8 mouse cellular contexts compared by ENCODE assay signal in genomic region chr8:84976763-84977434, GRCm38 (mm10). TPM values are rescaled to one million over a fixed set of nuclear protein-coding genes. Genes with fewer than 3 reads are reported as not detected.
DNase-seq lines count a peak whose midpoint lies in the region; ATAC-seq and TF ChIP-seq lines count a peak whose summit lies in the region.

No protein-coding gene starts in this region.

- no peaks in the 10 kb centered on the region for H3K27me3 ChIP-seq in heart, adult 2 months (ENCODE audit: control insufficient read depth, insufficient read depth, low read length)
- H3K27me3 ChIP-seq in embryonic facial prominence, embryonic 13.5 days, result peaks cover 32% of the 10 kb centered on the region
- peaks cover 15% of the 10 kb centered on the region for H3K27me3 ChIP-seq in limb, embryonic 14.5 days (ENCODE audit: control insufficient read depth, insufficient read depth, low read length)

- H3K79me2 ChIP-seq in heart, adult 2 months (replicated peaks; ENCODE audit: control insufficient read depth, insufficient read depth, low read length), result no peaks in the 10 kb centered on the region

- peak overlapping the region; percentile 100 for H3K4me2 ChIP-seq in embryonic facial prominence, embryonic 13.5 days
- H3K4me2 ChIP-seq in limb, embryonic 14.5 days (replicated peaks; ENCODE audit: low read depth, low read length, severe bottlenecking), result peak overlapping the region; percentile 99

- peak overlapping the region; percentile 99 for H3K27ac ChIP-seq in heart, adult 2 months
- H3K27ac ChIP-seq in embryonic facial prominence, embryonic 13.5 days, result peak overlapping the region; percentile 51; the same call in 1 of the 2 replicates
- no peak overlapping the region for H3K27ac ChIP-seq in limb, embryonic 14.5 days (replicated peaks; ENCODE audit: low read depth, low read length)

- H3K4me3 ChIP-seq in heart, adult 2 months, result peak overlapping the region; percentile 56
- peak overlapping the region; percentile 60 for H3K4me3 ChIP-seq in embryonic facial prominence, embryonic 13.5 days
- H3K4me3 ChIP-seq in limb, embryonic 14.5 days (replicated peaks; ENCODE audit: low read length), result peak overlapping the region; percentile 64

- no peak for ATAC-seq in embryonic facial prominence, embryonic 13.5 days (ENCODE audit: insufficient number of reproducible peaks, insufficient read depth, low FRiP score, low TSS enrichment, low read depth)
- ATAC-seq in limb, embryonic 14.5 days (ENCODE audit: low FRiP score, low read depth), result no peak

- H3K9ac ChIP-seq in heart, adult 2 months (ENCODE audit: low read depth, low read length), result peak overlapping the region; percentile 91
- peak overlapping the region; percentile 77 for H3K9ac ChIP-seq in embryonic facial prominence, embryonic 13.5 days
- H3K9ac ChIP-seq in limb, embryonic 14.5 days (ENCODE audit: low read depth, low read length, severe bottlenecking), result peak overlapping the region; percentile 66; the same call in 1 of the 2 replicates

- WGBS in heart, adult 2 months, result 1% methylated on average over 25 of the region's 25 CpGs
- 3% methylated on average over 25 of the region's 25 CpGs for WGBS in embryonic facial prominence, embryonic 13.5 days
- WGBS in limb, embryonic 14.5 days, result 2% methylated on average over 24 of the region's 25 CpGs

- intact Hi-C loops in heart, adult 2 months (cut with DNase I), result loop anchor here (10.0 kb wide), 1 partner anchor 48 kb away; the partner anchor contains the start of genes Asna1 and Trir

- peak in 1 of 2 experiments; percentile 53 for DNase-seq in heart, adult 2 months
- DNase-seq in heart, adult 8-10 months (ENCODE audit: low spot score), result no peak
- peak; percentile 56 for DNase-seq in 3T3-L1 (ENCODE audit: low read depth, low spot score)
- no peak for DNase-seq in limb, embryonic 14.5 days (ENCODE audit: low spot score)
- DNase-seq in T-cell, adult 2 months (ENCODE audit: low spot score), result no peak
- DNase-seq in left cerebral cortex, adult 18-20 months (ENCODE audit: low spot score in 2 of 2), result no peak
- DNase-seq in urinary bladder, postnatal 36 days (ENCODE audit: low spot score in 2 of 2), result no peak

- no peaks in the 10 kb centered on the region; the same call in 1 of the 2 replicates for H3K36me3 ChIP-seq in heart, adult 2 months (ENCODE audit: control insufficient read depth, insufficient read depth, low read length)
- H3K36me3 ChIP-seq in embryonic facial prominence, embryonic 13.5 days, result peaks cover 25% of the 10 kb centered on the region
- H3K36me3 ChIP-seq in limb, embryonic 14.5 days (ENCODE audit: control insufficient read depth, insufficient read depth, low read length), result peaks cover 25% of the 10 kb centered on the region

- peak; percentile 93; the same call in 1 of the 2 replicates for TF ChIP-seq POLR2A in heart, adult 2 months (IDR thresholded peaks at IDR 0.05; ENCODE audit: insufficient read depth, low read depth, low read length)
- TF ChIP-seq POLR2A in limb, embryonic 14.5 days (IDR thresholded peaks at IDR 0.05; ENCODE audit: borderline replicate concordance, extremely low read depth, insufficient read depth, insufficient read length), result no peak

- peaks cover 17% of the 10 kb centered on the region for H3K4me1 ChIP-seq in heart, adult 2 months (ENCODE audit: control insufficient read depth, insufficient read depth, low read length)
- H3K4me1 ChIP-seq in embryonic facial prominence, embryonic 13.5 days, result peaks cover 74% of the 10 kb centered on the region
- peaks cover 40% of the 10 kb centered on the region for H3K4me1 ChIP-seq in limb, embryonic 14.5 days (ENCODE audit: control insufficient read depth, insufficient read depth, low read length)

- TF ChIP-seq EP300 in heart, adult 2 months (IDR thresholded peaks at IDR 0.05; ENCODE audit: insufficient read depth, low read depth, low read length), result no peak

- no peaks in the 10 kb centered on the region for H3K9me3 ChIP-seq in embryonic facial prominence, embryonic 13.5 days
- no peaks in the 10 kb centered on the region for H3K9me3 ChIP-seq in limb, embryonic 14.5 days (ENCODE audit: control insufficient read depth, low read length)

- TF ChIP-seq CTCF in heart, adult 2 months (IDR thresholded peaks at IDR 0.05), result no peak

RNA-seq across cellular contexts. Expression of gene Junb, which starts 1.6 kb away (rescaled TPM):
- total RNA-seq in heart, adult 2 months (2021), result 10 to 100 TPM; 10.4 to 19.0 TPM
- 13.1 and 17.3 TPM in 2 replicates for polyA plus RNA-seq in heart, adult 2 months (2012; rRNA removed)
- 10 to 100 TPM; 17.8 to 32.3 (median 23.9) TPM for total RNA-seq in heart, adult 8-10 months (2022)
- 10.4 and 11.2 TPM in 2 replicates for polyA plus RNA-seq in embryonic facial prominence, embryonic 13.5 days (2015; fragmentation: Nextera tagmentation; extraction: Ambion mirVana)
- polyA plus RNA-seq in limb, embryonic 14.5 days (2012; rRNA removed), result 11.3 and 16.4 TPM in 2 replicates
- polyA plus RNA-seq in limb, embryonic 14.5 days (2014; fragmentation: Nextera tagmentation; extraction: Ambion mirVana), result 16.9 and 18.0 TPM in 2 replicates
- 100 to 1,000 TPM; 119 to 130 TPM for total RNA-seq in left cerebral cortex, adult 18-20 months (2021)

RNA-seq across cellular contexts. Expression of gene Rnaseh2a, which starts 7.3 kb away (rescaled TPM):
- total RNA-seq in heart, adult 2 months (2021), result 10 to 100 TPM; 38.1 to 50.5 TPM
- polyA plus RNA-seq in heart, adult 2 months (2012; rRNA removed), result 33.7 and 46.3 TPM in 2 replicates
- 10 to 100 TPM; 41.9 to 61.3 (median 55.0) TPM for total RNA-seq in heart, adult 8-10 months (2022)
- polyA plus RNA-seq in embryonic facial prominence, embryonic 13.5 days (2015; fragmentation: Nextera tagmentation; extraction: Ambion mirVana), result 93.2 and 94.5 TPM in 2 replicates
- polyA plus RNA-seq in limb, embryonic 14.5 days (2012; rRNA removed), result 58.6 and 60.8 TPM in 2 replicates
- polyA plus RNA-seq in limb, embryonic 14.5 days (2014; fragmentation: Nextera tagmentation; extraction: Ambion mirVana), result 87.6 and 90.8 TPM in 2 replicates
- 10 to 100 TPM; 45.8 to 59.8 TPM for total RNA-seq in left cerebral cortex, adult 18-20 months (2021)

RNA-seq across cellular contexts. Expression of gene Prdx2, which starts 7.5 kb away (rescaled TPM):
- total RNA-seq in heart, adult 2 months (2021), result 100 to 1,000 TPM; 591 to 662 TPM
- 464 and 584 TPM in 2 replicates for polyA plus RNA-seq in heart, adult 2 months (2012; rRNA removed)
- total RNA-seq in heart, adult 8-10 months (2022), result 100 to 1,000 TPM; 644 to 711 (median 676) TPM
- 888 and 1,010 TPM in 2 replicates for polyA plus RNA-seq in embryonic facial prominence, embryonic 13.5 days (2015; fragmentation: Nextera tagmentation; extraction: Ambion mirVana)
- 387 and 405 TPM in 2 replicates for polyA plus RNA-seq in limb, embryonic 14.5 days (2012; rRNA removed)
- polyA plus RNA-seq in limb, embryonic 14.5 days (2014; fragmentation: Nextera tagmentation; extraction: Ambion mirVana), result 839 and 877 TPM in 2 replicates
- 100 to 1,000 TPM; 338 to 344 TPM for total RNA-seq in left cerebral cortex, adult 18-20 months (2021)

RNA-seq across cellular contexts. Expression of gene Gm49661, which starts 7.7 kb away (rescaled TPM):
- total RNA-seq in heart, adult 2 months (2021), result 1 to 10 TPM; 1.3 to 2.1 TPM
- polyA plus RNA-seq in heart, adult 2 months (2012; rRNA removed), result not detected in 2 replicates
- 1 to 10 TPM in 2 of 4 experiments, not detected in 2; 2.4 to 5.9 TPM for total RNA-seq in heart, adult 8-10 months (2022)
- polyA plus RNA-seq in embryonic facial prominence, embryonic 13.5 days (2015; fragmentation: Nextera tagmentation; extraction: Ambion mirVana), result not detected in 2 replicates
- 2.0 TPM in 1 of 2 replicates, not detected in the other for polyA plus RNA-seq in limb, embryonic 14.5 days (2012; rRNA removed)
- polyA plus RNA-seq in limb, embryonic 14.5 days (2014; fragmentation: Nextera tagmentation; extraction: Ambion mirVana), result not detected in 2 replicates
- not detected for total RNA-seq in left cerebral cortex, adult 18-20 months (2021)

RNA-seq across cellular contexts. Expression of gene Hook2, which starts 13.5 kb away (rescaled TPM):
- 1 to 10 TPM; 2.0 TPM for total RNA-seq in heart, adult 2 months (2021)
- 2.3 and 2.4 TPM in 2 replicates for polyA plus RNA-seq in heart, adult 2 months (2012; rRNA removed)
- total RNA-seq in heart, adult 8-10 months (2022), result 1 to 10 TPM; 1.9 to 3.5 (median 2.7) TPM
- polyA plus RNA-seq in embryonic facial prominence, embryonic 13.5 days (2015; fragmentation: Nextera tagmentation; extraction: Ambion mirVana), result 23.2 and 24.7 TPM in 2 replicates
- 15.1 and 17.7 TPM in 2 replicates for polyA plus RNA-seq in limb, embryonic 14.5 days (2012; rRNA removed)
- polyA plus RNA-seq in limb, embryonic 14.5 days (2014; fragmentation: Nextera tagmentation; extraction: Ambion mirVana), result 17.4 and 18.1 TPM in 2 replicates
- total RNA-seq in left cerebral cortex, adult 18-20 months (2021), result 1 to 10 TPM; 9.6 to 9.7 TPM
